Mouse (Mus musculus) liver, adult 2 months (tissue): ENCODE measurements around the gene Gm34653.

Experiments used
- CTCF ChIP-seq: fragments of 200-500 bp; IDR thresholded peaks from 2 replicates; pipeline ENCODE4 v1.5.1; 2011; ENCODE audit warnings: low read depth, low read length, control low read depth
- POLR2A ChIP-seq: fragments of 200-500 bp; IDR thresholded peaks from 2 replicates; pipeline ENCODE4 v1.6.1; 2011; ENCODE audit warnings: low read length, control low read depth; ENCODE audit not compliant: insufficient read depth; ENCODE audit errors: extremely low read depth

DNA sequence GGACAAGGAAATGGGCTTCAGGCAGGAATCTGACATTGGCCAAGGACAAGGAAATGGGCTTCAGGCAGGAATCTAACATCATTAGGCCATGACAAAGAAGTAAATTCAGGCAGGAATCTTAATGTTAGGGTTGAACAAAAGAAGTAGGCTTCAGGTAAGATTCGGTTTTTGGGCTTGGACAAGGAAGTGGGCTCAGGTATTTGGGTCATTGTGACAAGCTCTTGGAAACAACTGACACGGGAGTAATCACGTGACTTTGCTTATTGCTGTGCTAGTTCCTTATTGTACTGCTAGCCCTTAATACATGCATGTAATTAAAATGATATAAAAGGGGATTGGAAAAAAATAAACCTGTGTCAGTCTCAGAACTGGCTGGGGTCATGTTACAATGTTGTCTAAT is 2.9 kb downstream of the Gm34653 start:
- no peak for TF ChIP-seq CTCF
- TF ChIP-seq POLR2A = no peak
